Mouse (Mus musculus): ENCODE results near the gene Mrpl52. TPM values are rescaled to one million over a fixed set of nuclear protein-coding genes. Genes with fewer than 3 reads are reported as not detected.

Mrpl52 gene
- polyA plus RNA-seq, 1 experiment from 2014 or later: 297 TPM

- no peak for DNase-seq (ENCODE audit: low spot score)
Measured at GRCm38 (mm10) chr14:54431334-54432077, 4.8 kb downstream of the Mrpl52 start, which contains the start of gene Mmp14. Mmp14 (plus strand) TSS chr14:54431612.

DNA sequence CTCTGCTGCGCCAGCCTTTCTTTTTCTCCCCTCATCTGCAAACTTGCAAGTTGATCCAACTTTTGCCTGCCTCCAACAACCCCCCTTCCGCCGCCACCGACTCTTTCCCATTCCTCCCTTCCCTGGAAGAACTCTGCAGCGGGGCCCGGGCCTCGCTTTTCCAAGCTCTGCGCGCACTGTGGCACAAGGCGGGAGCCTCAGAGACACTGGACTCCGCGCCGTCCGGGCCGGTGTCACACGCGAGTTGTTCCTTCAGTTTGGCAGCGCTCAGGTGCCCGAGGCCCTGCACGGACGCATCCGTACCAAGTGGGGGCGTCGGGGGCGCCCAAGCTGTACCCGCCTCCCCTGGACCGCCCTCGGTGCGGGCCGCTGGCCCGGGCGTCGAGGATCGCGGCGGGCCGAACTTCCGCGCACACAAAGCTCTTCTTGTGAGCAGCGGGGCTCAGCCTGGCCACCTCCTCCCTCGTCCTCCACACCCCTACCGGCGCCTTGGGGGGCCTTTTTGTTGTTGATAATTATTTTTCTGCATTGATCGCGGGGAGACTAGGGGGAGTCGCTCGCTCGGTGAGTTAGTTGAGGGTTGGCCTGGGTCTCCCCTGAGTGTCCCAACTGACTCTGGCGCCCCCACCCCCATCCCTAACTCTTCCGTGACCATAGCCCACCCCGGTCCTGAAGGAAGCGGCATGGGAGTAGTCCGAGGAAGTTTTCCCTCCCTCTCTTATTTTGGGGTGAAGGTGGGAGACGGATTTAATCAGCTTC is 5.5 kb downstream of the Mrpl52 start:
- peak; percentile 35 for DNase-seq (ENCODE audit: low spot score)

GRCm38 (mm10) chr14:54432837-54433830 is 6.4 kb downstream of the Mrpl52 start:
- DNase-seq (ENCODE audit: low spot score): no peak

DNA sequence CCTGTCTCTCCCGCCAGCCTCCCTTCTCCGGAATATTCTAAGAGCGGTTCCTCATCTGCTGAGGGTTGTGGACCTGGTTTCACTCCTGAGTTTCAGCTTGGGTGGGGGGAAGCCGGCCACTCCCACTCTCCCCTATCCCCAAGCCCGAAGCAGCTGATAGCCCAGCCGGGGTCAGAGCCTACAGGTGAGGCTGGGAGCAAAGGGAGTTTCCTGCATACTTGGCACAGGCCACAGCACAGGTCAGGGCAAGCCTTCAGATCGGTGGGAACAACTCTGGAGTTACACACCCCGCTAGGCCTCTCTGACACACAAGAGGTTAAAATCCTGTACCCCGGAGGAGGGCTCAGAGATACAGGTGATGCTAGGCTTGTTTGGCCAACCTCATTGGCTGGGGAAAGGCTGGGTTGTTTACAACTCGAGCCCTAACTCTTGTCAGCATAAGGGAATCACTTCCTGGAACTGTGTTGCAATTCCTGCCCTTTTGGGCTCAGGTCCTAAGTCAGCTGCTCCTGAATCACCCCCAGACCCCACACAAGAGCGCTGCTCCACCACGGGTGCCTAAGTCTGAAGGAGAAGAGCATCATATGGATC is 7.3 kb downstream of the Mrpl52 start:
- no peak for DNase-seq (ENCODE audit: low spot score)

DNA sequence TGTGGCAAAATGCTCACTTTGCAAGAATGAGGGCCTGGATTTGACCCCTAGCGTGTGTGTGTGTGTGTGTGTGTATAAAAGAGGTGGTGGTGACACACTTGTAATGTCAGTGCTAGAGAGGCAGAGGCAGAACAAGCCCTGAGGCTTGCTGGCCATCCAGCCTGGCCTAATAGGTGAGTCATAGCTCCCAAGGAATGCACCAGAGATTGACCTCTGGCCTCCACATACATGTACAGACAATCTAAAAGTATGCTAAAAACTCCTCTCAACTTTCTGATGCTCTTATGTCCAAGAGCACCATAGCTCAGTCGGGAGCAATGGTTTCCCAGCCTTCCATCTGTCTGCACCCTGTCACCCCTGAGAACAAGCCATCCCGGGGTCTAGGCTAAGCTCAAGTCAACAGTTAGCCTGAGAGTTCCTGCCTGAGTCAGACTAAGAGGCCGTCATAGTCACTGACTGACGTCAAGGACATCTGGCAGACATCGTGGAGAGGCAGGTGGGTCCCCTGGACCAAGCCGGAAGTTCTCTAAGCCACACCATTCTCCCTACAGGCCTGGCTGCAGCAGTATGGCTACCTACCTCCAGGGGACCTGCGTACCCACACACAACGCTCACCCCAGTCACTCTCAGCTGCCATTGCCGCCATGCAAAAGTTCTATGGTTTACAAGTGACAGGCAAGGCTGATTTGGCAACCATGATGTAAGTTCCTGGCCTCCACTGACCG is 8.6 kb downstream of the Mrpl52 start:
- DNase-seq (ENCODE audit: low spot score): peak; percentile 31

GRCm38 (mm10) chr14:54439155-54439554 is 12.4 kb downstream of the Mrpl52 start:
- no peak for DNase-seq (ENCODE audit: low spot score)

DNA sequence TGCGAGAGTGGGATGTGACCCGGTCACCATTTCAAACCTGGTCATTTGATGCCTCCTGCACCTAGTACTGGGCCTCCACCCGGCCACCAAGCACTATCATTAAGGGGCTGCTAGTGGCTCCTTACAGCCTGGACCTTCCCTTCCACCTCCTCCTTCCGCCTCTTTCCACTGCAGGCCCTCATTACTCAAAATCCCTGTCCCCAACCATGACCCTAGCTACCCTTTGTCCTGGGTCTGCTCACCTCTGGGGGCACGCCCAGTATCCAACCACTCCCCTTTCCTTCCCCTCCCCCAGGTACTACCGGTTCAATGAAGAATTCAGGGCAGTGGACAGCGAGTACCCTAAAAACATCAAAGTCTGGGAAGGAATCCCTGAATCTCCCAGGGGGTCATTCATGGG is 12.9 kb downstream of the Mrpl52 start:
- no peak for DNase-seq (ENCODE audit: low spot score)

DNA sequence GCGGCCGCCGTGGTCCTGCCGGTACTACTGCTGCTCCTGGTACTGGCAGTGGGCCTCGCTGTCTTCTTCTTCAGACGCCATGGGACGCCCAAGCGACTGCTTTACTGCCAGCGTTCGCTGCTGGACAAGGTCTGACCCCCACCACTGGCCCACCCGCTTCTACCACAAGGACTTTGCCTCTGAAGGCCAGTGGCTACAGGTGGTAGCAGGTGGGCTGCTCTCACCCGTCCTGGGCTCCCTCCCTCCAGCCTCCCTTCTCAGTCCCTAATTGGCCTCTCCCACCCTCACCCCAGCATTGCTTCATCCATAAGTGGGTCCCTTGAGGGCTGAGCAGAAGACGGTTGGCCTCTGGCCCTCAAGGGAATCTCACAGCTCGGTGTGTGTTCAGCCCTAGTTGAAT is 13.8 kb downstream of the Mrpl52 start:
- no peak for DNase-seq (ENCODE audit: low spot score)

GRCm38 (mm10) chr14:54441365-54441764 is 14.7 kb downstream of the Mrpl52 start:
- DNase-seq (ENCODE audit: low spot score): no peak

- DNase-seq (ENCODE audit: low spot score): no peak
Measured at GRCm38 (mm10) chr14:54442548-54442947, 15.8 kb downstream of the Mrpl52 start.

GRCm38 (mm10) chr14:54443196-54443595 is 16.5 kb downstream of the Mrpl52 start:
- no peak for DNase-seq (ENCODE audit: low spot score)

DNA sequence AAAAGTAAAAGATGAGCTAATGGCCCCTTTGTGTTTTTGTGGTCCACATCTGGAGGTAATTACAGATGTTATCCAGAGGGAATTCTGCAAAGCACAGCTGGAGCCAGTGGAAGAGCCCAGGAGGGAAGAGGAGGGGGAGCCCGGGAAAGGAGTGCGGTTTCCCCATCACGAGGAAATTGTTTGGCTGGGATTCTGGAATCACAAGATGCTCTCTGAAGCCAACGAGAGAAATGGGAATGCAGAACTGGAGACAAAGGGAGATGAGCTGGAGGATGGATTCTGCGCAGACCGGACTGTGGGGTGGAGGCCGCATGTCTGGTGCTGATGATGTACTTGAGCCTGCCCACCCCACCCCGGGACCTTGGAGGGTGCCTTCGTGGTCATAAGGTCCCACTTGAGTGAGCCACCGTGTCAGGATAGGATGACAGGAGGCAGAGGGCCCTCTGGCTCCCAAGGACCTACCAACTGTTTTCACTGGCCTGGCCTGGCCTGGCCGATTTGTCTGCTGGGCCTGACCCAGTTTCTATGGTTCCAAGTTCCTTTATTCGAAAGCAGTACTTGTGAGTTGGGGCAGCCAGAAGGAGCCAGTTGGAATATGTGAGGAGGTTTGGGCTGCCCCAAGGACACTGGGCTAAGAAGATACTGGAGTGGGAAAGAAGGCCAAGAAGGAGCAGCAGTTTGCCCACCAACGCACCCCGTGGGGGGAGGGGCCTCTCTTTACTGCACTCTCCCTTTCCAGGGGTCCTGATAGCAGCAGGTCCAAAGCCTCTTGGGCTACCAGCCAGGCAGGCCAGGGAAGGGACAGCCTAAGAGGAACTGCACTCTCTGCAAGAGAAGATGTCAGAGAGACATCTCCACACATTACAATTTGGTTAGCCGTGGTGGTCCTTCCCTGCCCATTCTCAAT is 17.3 kb downstream of the Mrpl52 start:
- DNase-seq (ENCODE audit: low spot score): no peak

DNA sequence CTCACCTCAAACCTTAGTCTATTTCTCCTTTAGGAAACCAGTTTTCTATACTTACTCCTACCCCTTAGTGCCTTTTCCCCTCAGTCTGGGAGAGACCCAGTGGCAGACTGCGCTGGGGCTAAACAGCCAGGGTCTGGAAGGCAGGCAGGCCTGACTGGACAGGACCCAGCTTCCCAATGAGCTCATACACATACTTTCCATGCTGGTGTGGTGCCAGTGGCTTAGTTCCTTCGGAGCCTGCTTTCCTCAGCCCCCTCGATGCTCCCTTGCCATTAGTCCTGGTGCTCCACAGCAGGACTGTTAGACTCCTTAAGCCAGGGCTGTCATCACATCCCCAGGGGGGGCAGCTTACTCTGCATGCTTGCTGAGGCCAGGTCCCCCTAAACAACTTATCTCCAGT is 18.8 kb downstream of the Mrpl52 start:
- DNase-seq (ENCODE audit: low spot score): no peak

DNA sequence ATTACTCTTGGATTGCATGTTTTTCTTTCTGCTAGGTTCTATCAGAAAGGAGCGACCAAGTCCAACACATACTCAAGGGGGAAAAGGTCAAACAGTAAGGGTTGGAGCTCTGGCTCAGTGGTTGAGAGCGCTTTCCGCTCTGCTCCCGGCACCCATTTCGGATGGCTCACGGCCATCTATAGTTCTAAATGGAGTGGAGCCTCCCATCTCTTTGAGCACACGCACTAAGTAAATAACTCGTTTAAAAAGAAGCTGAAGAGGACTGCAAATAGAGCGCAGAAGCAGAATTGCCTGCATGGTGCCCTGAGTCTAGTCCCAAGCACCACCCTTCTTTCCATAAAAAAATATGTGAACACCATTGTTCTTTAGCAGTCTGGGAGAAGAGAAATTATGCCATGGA is 26.9 kb downstream of the Mrpl52 start:
- DNase-seq (ENCODE audit: low spot score): no peak

GRCm38 (mm10) chr14:54454669-54455528 is 28.2 kb downstream of the Mrpl52 start:
- no peak for DNase-seq (ENCODE audit: low spot score)

- no peak for DNase-seq (ENCODE audit: low spot score)
Measured at GRCm38 (mm10) chr14:54457907-54458569, 31.3 kb downstream of the Mrpl52 start.

DNA sequence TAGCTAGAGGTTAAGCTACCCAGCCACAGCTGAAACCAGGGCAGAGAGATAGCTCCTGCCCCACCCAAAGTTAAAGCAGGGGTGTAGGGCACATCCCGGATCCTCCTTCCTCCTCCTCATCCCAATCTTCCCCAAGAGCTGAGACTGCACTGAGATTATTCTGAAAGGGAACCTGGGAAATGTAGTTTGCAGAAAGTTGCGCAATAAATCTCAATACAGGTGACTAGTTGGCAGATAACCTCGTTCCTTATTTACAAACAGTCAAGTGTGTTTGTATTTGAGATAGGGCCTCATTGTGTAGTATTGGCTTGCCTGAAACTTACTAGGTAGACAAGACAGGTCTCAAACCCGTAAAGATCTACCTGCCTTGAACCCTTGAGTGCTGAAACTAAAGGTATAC is 35.4 kb downstream of the Mrpl52 start:
- no peak for DNase-seq (ENCODE audit: low spot score)
